Mouse (Mus musculus) olfactory bulb, adult 2 months (tissue): ENCODE measurements around the gene Sall1.

Source experiments
- CTCF ChIP-seq: fragments of 200-500 bp; IDR thresholded peaks from 2 replicates; pipeline ENCODE4 v1.5.1; 2012; ENCODE audit warnings: low read depth, mild to moderate bottlenecking, low read length, moderate library complexity; ENCODE audit not compliant: insufficient read depth
- POLR2A ChIP-seq: fragments of 200-500 bp; IDR thresholded peaks from 2 replicates; pipeline ENCODE4 v1.6.1; 2012; ENCODE audit warnings: mild to moderate bottlenecking, low read depth, low read length, moderate library complexity; ENCODE audit not compliant: insufficient read depth

GRCm38 (mm10) chr8:89042118-89042460 is 1.9 kb downstream of the Sall1 start:
- TF ChIP-seq POLR2A = no peak
- TF ChIP-seq CTCF = no peak
